Mouse (Mus musculus) neural tube, embryonic 15.5 days (tissue): Measurements from ENCODE around the gene Acap1. TPM values are rescaled to one million over a fixed set of nuclear protein-coding genes. Genes with fewer than 3 reads are reported as not detected.

Experiments used
- ATAC-seq: fragments of 200-750 bp; cut with Nextera tagmentation; 2 replicates; pipeline ENCODE4 v1.8.0; 2017; ENCODE audit warnings: mild to moderate bottlenecking, moderate TSS enrichment, moderate library complexity; ENCODE audit not compliant: low FRiP score
- H3K27ac ChIP-seq: fragments of 300-500 bp; sonication (generic); replicated peaks from 2 replicates; pipeline ENCODE4 v1.5.1; 2015; ENCODE audit warnings: mild to moderate bottlenecking, inconsistent platforms
- H3K27me3 ChIP-seq: fragments of 300-500 bp; sonication (generic); replicated peaks from 2 replicates; pipeline ENCODE4 v1.6.1; 2015; ENCODE audit warnings: inconsistent platforms
- H3K36me3 ChIP-seq: fragments of 300-500 bp; sonication (generic); 2 replicates; pipeline ENCODE4 v1.6.1; 2015; ENCODE audit warnings: inconsistent platforms
- H3K4me1 ChIP-seq: fragments of 300-500 bp; sonication (generic); 2 replicates; pipeline ENCODE4 v1.6.1; 2015; ENCODE audit warnings: inconsistent platforms
- H3K4me2 ChIP-seq: fragments of 300-500 bp; sonication (generic); 2 replicates; pipeline ENCODE4 v1.6.1; 2015; ENCODE audit warnings: inconsistent platforms, mild to moderate bottlenecking, moderate library complexity
- H3K4me3 ChIP-seq: fragments of 300-500 bp; sonication (generic); replicated peaks from 2 replicates; pipeline ENCODE4 v1.5.1; 2015; ENCODE audit warnings: mild to moderate bottlenecking, inconsistent platforms
- H3K9ac ChIP-seq: fragments of 300-500 bp; sonication (generic); replicated peaks from 2 replicates; pipeline ENCODE4 v1.6.1; 2015; ENCODE audit warnings: mild to moderate bottlenecking, inconsistent platforms
- H3K9me3 ChIP-seq: fragments of 300-500 bp; sonication (generic); replicated peaks from 2 replicates; pipeline ENCODE4 v1.6.1; 2016; ENCODE audit warnings: inconsistent platforms
- WGBS: fragments of 180-500 bp; shearing (Covaris S2); methylation state at CpG from one replicate; pipeline ENCODE4 v1.1.7; 2015; ENCODE audit warnings: mixed read lengths; 5-methylcytosine and 5-hydroxymethylcytosine counted together
- polyA plus RNA-seq: library from polyadenylated mRNA; unstranded; fragments of >200 nt; fragmentation: Nextera tagmentation; extraction: Ambion mirVana; gene quantifications from 2 replicates; pipeline ENCODE4 v1.2.1, GENCODE M21; 2015

The Acap1 gene
- polyA plus RNA-seq, 1 experiment from 2014 or later = 0.40 TPM

DNA sequence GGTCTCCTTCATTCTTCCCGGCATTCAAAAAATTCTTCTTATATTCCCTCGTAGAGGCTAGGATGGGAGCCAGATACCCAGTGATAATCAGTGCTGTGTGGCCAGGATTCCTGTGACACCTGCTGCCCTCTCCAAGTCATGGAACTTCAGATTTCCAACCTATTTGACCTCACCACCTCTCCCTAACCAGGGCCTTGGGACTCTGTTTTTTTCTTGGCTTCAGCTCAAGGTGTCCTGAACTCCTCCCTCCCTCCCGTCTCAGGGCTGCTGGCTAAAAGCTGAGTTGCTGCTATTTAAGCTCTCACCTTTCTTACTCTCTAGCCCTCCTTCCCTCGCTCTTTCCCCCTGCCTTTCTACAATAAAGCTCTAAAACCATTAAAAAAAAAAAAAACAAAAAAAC is 4.5 kb upstream of the Acap1 start:
- Histone ChIP-seq H3K9me3 (no peaks in the 10 kb centered on the region), H3K27ac (no peak overlapping the region; the same call in 1 of the 2 replicates)
- WGBS = 32% methylated on average over 4 of the region's 4 CpGs

DNA sequence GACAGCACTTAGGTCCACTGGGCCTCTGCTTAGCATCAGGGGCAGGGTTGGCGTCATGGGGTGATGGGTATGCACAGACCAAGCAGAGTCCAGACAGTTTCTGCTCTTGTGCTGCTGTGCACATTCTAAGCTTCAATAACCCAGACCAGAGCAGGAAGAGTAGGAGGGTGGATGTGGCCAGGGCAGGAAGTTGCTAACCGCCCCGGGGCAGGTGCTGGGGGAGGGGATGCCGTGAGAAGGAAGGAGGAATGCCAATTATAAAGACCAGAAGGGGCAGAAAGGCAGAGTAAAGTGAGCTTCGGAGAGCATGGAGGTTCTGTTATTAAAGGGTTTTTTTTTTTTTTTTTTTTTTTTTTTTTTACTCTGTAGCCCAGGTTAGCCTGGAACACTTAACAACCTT is 668 bp downstream of the Acap1 start:
- Histone ChIP-seq H3K9me3 (no peaks in the 10 kb centered on the region), H3K27me3 (no peaks in the 10 kb centered on the region), H3K9ac (no peak overlapping the region), H3K4me1 (peaks cover 12% of the 10 kb centered on the region), H3K4me2 (no peak overlapping the region), H3K36me3 (no peaks in the 10 kb centered on the region), H3K27ac (no peak overlapping the region), H3K4me3 (no peak overlapping the region)
- no peak for ATAC-seq
- WGBS = 90% methylated on average over 5 of the region's 5 CpGs

More for the DNA sequence above, 4.5 kb upstream of the Acap1 start:
- ATAC-seq = no peak
- Histone ChIP-seq H3K27me3 (no peaks in the 10 kb centered on the region), H3K4me1 (peaks cover 32% of the 10 kb centered on the region), H3K4me2 (peak overlapping the region; percentile 97), H3K9ac (peak overlapping the region; percentile 95), H3K4me3 (peak overlapping the region; percentile 85), H3K36me3 (peaks cover 12% of the 10 kb centered on the region)

DNA sequence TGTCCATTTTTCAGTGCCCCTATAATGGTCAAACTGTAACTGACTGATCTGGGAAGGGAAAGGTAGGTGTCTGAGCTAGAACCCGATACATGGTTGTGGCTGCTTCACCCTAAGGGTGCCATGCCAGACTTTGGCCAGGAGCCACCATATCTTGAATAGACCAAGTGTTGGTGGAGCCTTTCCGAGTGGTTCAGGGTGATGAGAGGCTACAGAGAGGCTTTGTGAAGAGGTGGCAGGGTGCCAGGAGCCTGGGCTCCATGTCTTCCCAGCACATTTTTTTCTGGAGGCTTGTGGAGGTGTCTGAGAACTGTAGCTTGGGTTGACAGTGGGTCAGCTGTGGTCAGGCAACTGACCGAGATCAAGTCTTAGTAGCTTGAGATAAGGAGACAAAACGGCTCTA is 3.9 kb downstream of the Acap1 start:
- Histone ChIP-seq H3K4me1 (no peaks in the 10 kb centered on the region), H3K27ac (no peak overlapping the region), H3K9ac (no peak overlapping the region), H3K27me3 (no peaks in the 10 kb centered on the region), H3K4me2 (no peak overlapping the region), H3K9me3 (no peaks in the 10 kb centered on the region), H3K36me3 (no peaks in the 10 kb centered on the region), H3K4me3 (no peak overlapping the region)
- no peak for ATAC-seq
- 68% methylated on average over 4 of the region's 4 CpGs for WGBS

DNA sequence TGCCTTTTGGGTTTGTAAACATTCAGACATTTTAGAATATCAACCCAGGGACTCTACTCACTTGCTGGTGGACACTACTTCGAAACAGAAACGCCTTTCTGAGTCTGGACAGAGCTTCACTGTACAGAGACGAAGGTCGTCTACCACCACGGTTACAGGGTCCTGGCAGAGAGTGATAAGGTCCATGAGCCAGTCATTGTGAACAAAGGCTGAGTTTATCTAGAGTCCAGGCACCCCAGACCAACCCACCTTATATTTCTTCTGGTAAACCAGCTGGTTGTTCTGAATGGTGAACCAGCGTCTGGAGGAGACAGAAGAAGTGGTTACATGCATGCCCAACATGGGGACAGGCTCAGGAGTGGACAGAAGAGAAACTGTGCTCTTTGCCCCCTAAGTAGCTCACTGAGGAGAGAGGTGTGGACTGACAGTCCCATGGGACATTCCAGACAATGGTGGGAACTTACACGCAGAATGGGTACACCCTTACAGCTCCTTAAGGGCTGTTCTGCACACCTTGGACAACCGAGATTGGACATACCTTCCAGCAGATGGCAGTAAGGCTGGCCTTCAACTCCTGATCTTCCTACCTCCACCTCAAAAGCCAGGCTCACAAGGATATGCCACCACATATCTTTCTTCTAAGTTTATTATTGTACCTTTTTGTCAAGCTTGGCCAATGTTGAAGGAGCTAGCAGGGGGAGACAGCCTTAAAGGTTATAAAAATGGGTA is 8.3 kb downstream of the Acap1 start:
- Histone ChIP-seq H3K4me3 (no peak overlapping the region), H3K36me3 (no peaks in the 10 kb centered on the region), H3K4me2 (no peak overlapping the region), H3K27ac (no peak overlapping the region), H3K9me3 (no peaks in the 10 kb centered on the region), H3K9ac (no peak overlapping the region), H3K27me3 (no peaks in the 10 kb centered on the region; the same call in 1 of the 2 replicates), H3K4me1 (no peaks in the 10 kb centered on the region)
- WGBS = 77% methylated on average over 8 of the region's 8 CpGs
- ATAC-seq = no peak

DNA sequence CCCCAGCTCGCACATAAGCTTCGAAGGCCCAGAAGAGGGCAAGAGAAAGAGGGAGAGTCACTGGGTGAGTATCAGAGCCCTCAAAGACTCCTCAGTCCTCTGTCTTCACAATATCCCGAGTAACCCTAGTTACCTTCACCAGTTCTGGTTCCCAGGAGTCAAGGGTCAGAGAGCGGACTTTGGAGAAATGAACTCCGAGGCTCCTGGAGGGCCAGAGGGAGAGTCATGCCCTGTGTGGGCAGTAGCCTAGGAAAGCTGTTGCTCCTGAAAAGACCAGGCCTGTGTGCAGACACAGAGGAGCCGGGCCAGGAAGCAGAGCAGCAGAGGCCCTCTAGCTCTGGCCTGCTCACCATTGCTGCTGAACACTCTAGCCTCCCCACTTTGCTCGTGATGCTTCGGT is 10.7 kb downstream of the Acap1 start:
- Histone ChIP-seq H3K27me3 (peaks cover 4% of the 10 kb centered on the region; the same call in 1 of the 2 replicates), H3K36me3 (no peaks in the 10 kb centered on the region), H3K4me2 (no peak overlapping the region), H3K27ac (no peak overlapping the region), H3K4me1 (peaks cover 22% of the 10 kb centered on the region), H3K9me3 (no peaks in the 10 kb centered on the region), H3K9ac (no peak overlapping the region), H3K4me3 (no peak overlapping the region)
- ATAC-seq = no peak
- WGBS = 87% methylated on average over 8 of the region's 8 CpGs

DNA sequence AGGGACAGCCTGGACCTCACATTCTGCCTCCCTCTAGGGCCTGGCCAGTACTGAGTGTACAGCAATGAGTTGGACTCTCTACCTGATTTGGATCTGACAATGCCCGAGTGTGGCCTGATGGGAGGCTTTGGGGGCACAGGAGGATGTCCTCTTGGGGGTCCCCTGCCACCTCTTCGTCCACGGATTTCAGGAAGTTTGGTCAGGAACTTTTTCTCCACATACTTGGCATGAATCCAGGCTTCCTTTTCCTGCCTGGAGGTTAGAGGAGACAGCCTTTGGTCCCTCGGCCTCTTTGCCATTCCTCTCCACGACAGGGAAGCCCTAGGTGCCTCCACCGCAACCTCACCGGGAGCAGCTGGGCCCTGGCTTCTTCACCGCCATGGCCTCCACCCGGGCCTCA is 11.1 kb downstream of the Acap1 start:
- WGBS = 77% methylated on average over 9 of the region's 9 CpGs
- H3K4me1 ChIP-seq = peaks cover 24% of the 10 kb centered on the region
- no peaks in the 10 kb centered on the region for H3K36me3 ChIP-seq
- H3K4me3 ChIP-seq = no peak overlapping the region
- no peaks in the 10 kb centered on the region for H3K9me3 ChIP-seq
- H3K4me2 ChIP-seq = no peak overlapping the region
- H3K9ac ChIP-seq = no peak overlapping the region
- no peak for ATAC-seq
- H3K27ac ChIP-seq = no peak overlapping the region
- peaks cover 8% of the 10 kb centered on the region; the same call in 1 of the 2 replicates for H3K27me3 ChIP-seq

DNA sequence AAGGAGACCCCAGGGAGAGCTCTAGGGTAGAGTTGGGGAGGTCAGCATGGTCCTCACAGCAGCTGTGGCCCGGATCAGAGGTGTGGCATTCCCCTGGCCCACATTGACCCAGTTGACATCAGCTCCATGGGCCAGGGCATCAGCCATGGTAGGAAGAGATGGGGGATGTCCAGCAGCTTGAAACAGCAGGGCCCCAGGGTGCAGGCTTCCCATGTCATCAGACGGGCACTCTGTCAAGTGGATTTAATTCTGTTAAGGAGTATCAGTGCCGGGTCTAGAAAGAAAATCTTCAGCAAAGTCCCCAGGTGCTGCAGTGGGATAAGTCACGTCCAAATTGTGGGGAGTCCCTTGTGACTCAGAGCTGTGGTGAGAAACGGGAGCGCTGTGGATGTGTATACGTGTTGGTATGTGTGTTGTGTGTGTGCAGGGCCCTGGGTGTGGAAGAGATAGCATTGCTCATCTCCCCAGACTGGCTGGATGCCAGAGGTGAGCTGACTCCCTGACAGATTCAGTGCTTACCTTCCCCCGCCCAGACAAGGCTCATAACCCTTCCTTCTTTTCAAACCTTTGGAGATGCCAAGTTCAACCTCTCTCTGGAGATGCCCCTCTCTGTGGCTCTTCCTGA is 11.7 kb downstream of the Acap1 start:
- no peaks in the 10 kb centered on the region for H3K9me3 ChIP-seq
- H3K4me2 ChIP-seq = no peak overlapping the region
- 93% methylated on average over 8 of the region's 8 CpGs for WGBS
- H3K4me1 ChIP-seq = peaks cover 25% of the 10 kb centered on the region
- peaks cover 8% of the 10 kb centered on the region; the same call in 1 of the 2 replicates for H3K27me3 ChIP-seq
- no peak overlapping the region for H3K9ac ChIP-seq
- no peaks in the 10 kb centered on the region for H3K36me3 ChIP-seq
- no peak overlapping the region for H3K4me3 ChIP-seq
- ATAC-seq = no peak
- H3K27ac ChIP-seq = no peak overlapping the region

DNA sequence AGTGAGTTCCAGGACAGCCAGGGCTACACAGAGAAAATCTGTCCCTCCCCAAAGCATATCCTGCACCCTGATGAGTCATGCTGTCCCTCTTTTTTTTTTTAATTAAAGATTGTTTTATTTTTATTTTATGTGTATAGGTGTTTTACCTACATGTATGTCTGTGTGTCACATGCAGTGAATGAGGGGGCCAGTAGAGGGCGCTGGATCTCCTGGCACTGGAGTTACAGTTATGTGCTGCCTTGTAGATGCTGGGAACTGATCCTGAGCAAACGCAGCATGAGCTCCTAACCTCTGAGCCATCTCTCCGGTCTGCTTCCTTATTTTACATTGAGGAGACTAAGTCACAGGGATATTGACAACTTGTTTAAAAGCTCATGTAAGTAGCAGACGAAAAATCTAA is 12.3 kb downstream of the Acap1 start:
- Histone ChIP-seq H3K4me2 (no peak overlapping the region), H3K9me3 (no peaks in the 10 kb centered on the region), H3K36me3 (no peaks in the 10 kb centered on the region), H3K27me3 (peaks cover 8% of the 10 kb centered on the region; the same call in 1 of the 2 replicates), H3K4me3 (no peak overlapping the region), H3K4me1 (peaks cover 29% of the 10 kb centered on the region), H3K27ac (no peak overlapping the region), H3K9ac (no peak overlapping the region)
- no peak for ATAC-seq
- 64% methylated on average over 4 of the region's 4 CpGs for WGBS

DNA sequence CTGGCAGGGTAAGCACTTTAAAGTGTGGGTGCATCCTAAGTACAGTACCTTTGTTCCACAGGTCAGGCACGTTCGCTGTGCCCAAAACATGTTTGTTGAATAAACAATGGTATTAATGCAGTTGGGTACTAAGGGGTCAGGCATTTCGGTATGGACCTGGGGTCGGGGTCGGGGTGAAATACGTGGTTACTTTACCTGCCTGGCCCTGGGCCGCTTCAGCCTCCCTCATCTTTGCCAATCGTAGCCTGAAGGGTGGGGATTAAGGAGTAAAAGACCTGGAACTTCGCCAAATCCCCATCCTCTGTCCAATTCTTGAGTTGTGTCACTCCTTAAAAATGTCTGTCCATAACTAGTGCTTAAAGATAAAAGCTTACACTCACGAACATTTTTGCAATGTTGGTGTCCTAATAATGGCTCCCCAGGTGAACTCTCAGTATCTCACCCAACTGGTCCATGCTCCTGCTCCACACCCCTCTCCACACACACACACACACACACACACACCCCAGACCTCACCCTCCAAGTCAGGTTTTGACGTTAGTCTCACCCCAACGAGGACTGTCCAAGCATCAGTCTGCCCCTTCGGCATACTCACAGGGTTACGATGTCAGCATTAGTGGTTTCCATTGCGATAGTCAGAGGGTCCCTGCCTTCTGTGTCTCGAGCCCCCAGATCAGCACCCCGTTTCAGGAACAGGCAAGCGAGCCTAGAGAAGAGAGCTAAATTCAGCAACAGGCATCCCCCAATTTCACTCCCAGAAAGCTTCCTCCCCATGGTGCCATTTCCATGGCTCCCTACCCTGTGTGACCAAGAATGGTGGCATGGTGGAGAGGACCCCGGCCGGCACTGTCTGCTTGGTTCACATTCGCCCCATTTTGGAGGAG is 13.3 kb downstream of the Acap1 start:
- H3K4me2 ChIP-seq = peak overlapping the region; percentile 78
- H3K27me3 ChIP-seq = peaks cover 8% of the 10 kb centered on the region; the same call in 1 of the 2 replicates
- H3K36me3 ChIP-seq = no peaks in the 10 kb centered on the region
- peak overlapping the region; percentile 49 for H3K4me3 ChIP-seq
- WGBS = 65% methylated on average over 21 of the region's 21 CpGs
- H3K27ac ChIP-seq = peak overlapping the region; percentile 79; the same call in 1 of the 2 replicates
- H3K9ac ChIP-seq = peak overlapping the region; percentile 57; the same call in 1 of the 2 replicates
- no peaks in the 10 kb centered on the region for H3K9me3 ChIP-seq
- peaks cover 35% of the 10 kb centered on the region for H3K4me1 ChIP-seq
- no peak for ATAC-seq

DNA sequence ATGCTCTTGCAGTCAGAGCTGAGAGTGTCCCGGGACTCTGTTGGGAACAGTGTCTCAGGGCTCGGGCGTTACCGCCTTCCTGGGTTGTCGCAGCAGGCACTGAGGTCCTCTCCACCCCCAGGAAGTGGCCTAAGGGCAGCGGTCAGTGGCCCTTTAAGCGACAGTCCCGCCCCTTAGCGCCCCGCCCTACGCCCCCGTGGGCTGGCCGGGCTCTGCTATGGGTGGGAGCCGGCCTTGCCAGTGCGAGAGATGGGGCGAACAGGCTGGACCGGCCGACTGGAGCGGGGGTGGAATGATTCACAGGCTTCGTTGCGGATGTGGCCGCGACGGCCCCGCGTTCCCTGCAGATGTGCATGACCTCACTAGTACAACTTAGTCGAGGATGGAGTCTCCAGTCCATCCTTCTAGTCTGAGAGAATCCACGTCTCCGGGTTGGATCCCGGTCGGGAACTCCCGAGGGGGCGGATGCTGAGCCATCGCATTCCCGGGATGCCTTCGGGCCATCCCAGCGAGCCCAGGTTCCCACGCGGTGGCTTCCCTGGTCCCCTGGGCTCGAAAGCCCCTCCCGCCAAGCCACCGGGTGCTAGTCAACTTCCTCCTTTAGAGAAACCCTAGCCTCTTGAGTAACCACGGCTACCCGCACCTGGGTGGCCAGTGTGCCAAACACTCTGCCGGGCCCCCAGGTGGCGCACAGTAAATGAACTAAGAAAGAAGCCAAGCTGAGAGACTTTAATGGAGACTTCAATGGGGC is 14.3 kb downstream of the Acap1 start, which contains the start of gene Kctd11:
Gene Kctd11 (minus strand): TSS at position 554 of the 751 bp plus-strand sequence.
- WGBS = under 1% methylated on average over 46 of the region's 46 CpGs
- Histone ChIP-seq H3K9ac (peak within 1 kb of the TSS; percentile 57), H3K4me2 (peak within 1 kb of the TSS; percentile 78)

DNA sequence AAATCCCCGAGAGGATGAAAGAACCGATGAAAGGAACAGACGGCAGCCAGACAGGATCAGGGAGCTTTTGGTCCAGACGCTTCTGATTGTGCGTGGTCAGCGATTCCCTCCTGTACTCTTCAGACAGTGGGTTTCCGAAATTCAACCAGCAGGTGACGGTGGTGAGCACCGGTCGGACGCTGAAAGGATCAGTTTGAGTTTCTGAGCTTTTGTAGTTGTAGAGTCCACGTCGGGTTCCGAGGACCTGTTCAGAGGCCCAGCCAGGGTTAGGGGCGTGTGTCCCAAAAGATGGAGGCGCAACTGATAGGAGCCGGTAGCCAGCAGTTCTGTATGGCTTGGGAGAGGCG is 14.9 kb downstream of the Acap1 start:
- Histone ChIP-seq H3K4me1 (peaks cover 39% of the 10 kb centered on the region), H3K4me2 (peak overlapping the region; percentile 78), H3K4me3 (peak overlapping the region; percentile 49), H3K36me3 (no peaks in the 10 kb centered on the region), H3K9ac (peak overlapping the region; percentile 57), H3K27me3 (peaks cover 8% of the 10 kb centered on the region; the same call in 1 of the 2 replicates), H3K27ac (peak overlapping the region; percentile 79), H3K9me3 (no peaks in the 10 kb centered on the region)
- ATAC-seq = peak; percentile 53
- WGBS = under 1% methylated on average over 18 of the region's 18 CpGs

More for the DNA sequence above, 14.3 kb downstream of the Acap1 start, which contains the start of gene Kctd11:
- Histone ChIP-seq H3K36me3 (no peaks in the 10 kb centered on the region), H3K4me3 (peak within 1 kb of the TSS; percentile 49), H3K4me1 (peaks cover 39% of the 10 kb centered on the region), H3K27ac (peak within 1 kb of the TSS; percentile 79), H3K27me3 (peaks cover 8% of the 10 kb centered on the region; the same call in 1 of the 2 replicates), H3K9me3 (no peaks in the 10 kb centered on the region)
- ATAC-seq = peak; percentile 75
